Mouse (Mus musculus): ENCODE measurements around the gene Arhgap33.
"Not testable (repeated sequence)": the region's sequence is repeated elsewhere in the genome, so short reads cannot be mapped to it uniquely, and the experiment has no call there.

Arhgap33 gene

DNA sequence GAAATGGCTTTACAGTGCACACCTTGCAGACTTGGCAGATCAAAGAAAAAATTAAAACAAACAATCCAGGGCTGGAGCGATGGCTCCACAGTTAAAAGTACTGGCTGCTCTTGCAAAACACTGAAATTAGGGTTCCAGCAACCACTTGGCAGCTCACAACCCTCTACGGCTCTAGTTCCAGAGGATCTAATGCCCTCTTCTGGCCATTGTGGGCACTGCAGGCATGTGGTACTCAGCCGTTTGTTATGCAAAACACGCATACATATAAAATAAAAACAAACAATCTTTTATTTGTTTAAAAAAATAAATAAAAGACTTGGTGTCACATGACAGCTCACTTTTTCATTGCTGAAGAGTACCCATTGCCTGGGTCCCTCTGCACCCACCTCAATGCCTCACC, 42.1 kb downstream of the Arhgap33 start:
- DNase-seq = peak; percentile 31

- DNase-seq = no peak
Measured at GRCm38 (mm10) chr7:30490957-30491307, 43.9 kb downstream of the Arhgap33 start.

- peak; percentile 40 for DNase-seq
Measured at GRCm38 (mm10) chr7:30490251-30490956, 44.5 kb downstream of the Arhgap33 start.

DNA sequence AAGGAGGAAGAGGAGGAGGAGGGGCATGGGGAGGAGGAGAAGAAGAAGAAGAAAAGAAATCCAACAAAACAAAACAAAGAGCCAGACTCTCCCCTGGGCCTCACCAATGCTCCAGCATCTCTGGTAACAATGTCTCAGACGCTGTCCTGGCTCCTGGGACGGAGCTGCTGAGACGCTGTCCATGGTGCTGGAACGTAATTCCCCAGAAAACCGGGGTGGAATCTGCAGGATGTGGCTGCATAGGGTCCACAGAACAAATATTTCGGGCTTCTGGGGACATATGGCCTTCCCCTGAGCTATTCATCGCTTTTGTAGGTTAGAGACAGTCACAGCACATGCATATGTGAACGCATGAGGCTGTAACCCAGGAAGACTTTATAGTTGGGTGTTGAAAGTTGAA, 50.6 kb downstream of the Arhgap33 start:
- no peak for DNase-seq

DNA sequence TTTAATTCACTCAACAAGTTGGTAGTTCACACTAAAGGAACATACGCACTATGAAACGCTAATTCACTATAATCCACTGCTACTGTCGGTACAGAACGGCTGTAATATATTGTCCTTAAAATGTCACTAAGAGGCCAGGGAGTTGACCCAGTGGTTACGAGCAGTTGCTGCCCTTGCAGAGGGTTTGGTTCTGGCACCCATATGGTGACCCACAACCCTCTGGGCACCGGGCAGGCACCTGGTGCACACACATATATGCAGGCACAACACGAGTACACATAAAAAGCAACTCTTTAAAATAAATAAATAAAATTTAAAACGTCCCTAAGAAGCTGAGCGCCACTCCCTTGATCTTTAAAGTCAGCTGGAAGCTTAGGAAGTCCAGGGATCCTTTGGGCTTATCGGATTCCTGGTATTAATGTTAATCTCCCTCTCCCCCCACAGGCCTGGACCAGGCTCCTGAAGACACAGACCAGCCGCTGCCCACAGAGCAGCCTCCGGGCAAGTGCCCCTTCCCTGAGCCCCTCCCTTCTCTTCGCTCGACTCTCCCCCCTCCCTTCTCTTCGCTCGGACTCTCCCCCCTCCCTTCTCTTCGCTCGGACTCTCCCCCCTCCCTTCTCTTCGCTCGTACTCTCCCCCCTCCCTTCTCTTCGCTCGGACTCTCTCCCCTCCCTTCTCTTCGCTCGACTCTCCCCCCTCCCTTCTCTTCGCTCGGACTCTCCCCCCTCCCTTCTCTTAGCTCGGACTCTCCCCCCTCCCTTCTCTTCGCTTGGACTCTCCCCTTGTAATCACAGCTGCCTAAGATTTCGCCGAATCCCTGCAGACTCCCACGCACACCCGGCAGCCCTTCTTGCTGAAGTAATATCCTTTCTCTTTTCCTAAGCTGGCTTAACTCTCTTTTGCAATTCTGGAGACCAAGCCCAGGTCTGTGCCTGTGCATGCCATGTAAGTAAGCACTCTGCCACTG, 57.2 kb downstream of the Arhgap33 start:
- peak; percentile 72 for DNase-seq

GRCm38 (mm10) chr7:30476136-30476535, 58.7 kb downstream of the Arhgap33 start:
- not testable (repeated sequence) for DNase-seq

- DNase-seq = no peak
Measured at GRCm38 (mm10) chr7:30474999-30475398, 59.9 kb downstream of the Arhgap33 start.

DNA sequence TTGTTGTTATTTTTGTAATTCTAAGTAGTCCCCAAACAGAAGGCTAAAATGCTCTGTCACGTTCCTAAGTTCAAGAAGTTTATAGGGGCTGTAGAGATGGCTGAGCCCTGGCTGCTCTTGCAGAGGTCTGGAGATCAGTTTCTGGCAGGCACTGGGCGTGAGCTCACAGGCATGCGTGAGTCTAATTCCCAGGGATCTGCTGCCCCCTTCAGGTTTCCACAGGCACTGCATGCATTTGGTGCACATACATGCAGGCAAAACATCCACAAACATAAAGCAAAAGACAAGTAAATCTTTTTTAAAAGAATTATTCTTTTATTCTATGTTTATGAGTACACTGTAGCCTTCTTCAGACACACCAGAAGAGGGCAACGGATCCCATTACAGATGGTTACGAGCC, 62.4 kb downstream of the Arhgap33 start:
- no peak for DNase-seq
